Mouse (Mus musculus): ENCODE data around the gene Rptor.

GRCm38 (mm10) chr11:119621266-119621665 is 18.6 kb downstream of the Rptor start:
- TF ChIP-seq CTCF (IDR thresholded peaks at IDR 0.05; ENCODE audit: insufficient read depth, low read length) (no peak), POLR2A (IDR thresholded peaks at IDR 0.05; ENCODE audit: borderline replicate concordance, extremely low read depth, low read depth, low read length) (no peak)
